Mouse (Mus musculus) urinary bladder, adult 2 months (tissue): ENCODE measurements around the gene Oit1. TPM values are rescaled to one million over a fixed set of nuclear protein-coding genes. Genes with fewer than 3 reads are reported as not detected.

ENCODE experiments used
- DNase-seq: peaks from one replicate; pipeline ENCODE4 v3.0.0; 2022; ENCODE audit warnings: low spot score
- polyA plus RNA-seq: library from polyadenylated mRNA; depleted of rRNA; stranded (reverse); fragments of >200 nt; gene quantifications from 2 replicates; pipeline ENCODE4 v1.2.3, GENCODE M21; 2012

Oit1 gene
- polyA plus RNA-seq, 1 experiment = 48.4 TPM

- DNase-seq = no peak
Measured at GRCm38 (mm10) chr14:8335947-8336346, 42.6 kb downstream of the Oit1 start.

GRCm38 (mm10) chr14:8334511-8334910, 44.0 kb downstream of the Oit1 start:
- DNase-seq = no peak

DNA sequence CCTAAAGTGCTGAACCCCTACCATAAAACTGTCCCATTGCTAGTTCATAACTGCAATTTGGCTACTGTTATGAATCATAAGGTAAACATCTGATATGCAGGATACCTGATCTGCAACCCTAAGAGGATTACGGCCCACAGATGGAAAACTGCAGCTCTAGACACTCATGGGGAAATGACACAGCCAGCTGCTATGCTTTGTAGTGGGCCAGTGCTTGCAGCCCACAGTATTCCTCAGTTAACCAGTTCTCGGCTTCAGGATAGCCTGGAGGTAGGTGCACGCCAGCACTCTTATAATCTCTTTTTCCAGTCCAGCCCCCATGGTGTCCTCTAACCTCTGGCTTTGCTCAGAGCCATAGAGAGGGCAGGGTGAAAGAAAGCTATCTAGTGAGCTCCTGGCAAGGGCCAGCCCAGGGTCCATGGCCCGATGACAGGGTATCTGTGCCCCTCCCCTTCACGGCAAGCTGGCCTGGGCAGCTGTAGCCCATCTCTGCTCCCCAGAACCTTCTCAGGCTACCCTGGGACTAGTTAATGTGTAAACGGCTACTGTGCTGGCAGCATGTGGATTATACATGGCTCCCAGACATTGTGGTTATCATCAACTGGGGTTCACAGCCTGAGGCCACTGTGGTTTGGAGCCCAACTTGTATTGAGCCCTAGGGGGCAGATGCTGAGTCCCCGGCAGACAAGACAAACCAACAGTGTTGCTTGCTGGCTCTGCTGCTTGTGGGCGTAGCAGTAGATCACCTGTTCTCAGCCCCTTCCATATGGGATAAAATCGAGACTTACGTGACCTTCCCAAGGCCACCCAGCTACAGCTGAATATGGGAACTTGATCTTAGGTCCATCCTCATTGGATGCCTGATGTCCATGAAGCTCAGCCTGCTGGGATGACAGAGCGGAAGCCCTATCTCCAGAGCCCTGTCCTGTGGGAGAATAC, 46.0 kb downstream of the Oit1 start:
- DNase-seq = no peak

- DNase-seq = no peak
Measured at GRCm38 (mm10) chr14:8331307-8331905, 47.1 kb downstream of the Oit1 start.

DNA sequence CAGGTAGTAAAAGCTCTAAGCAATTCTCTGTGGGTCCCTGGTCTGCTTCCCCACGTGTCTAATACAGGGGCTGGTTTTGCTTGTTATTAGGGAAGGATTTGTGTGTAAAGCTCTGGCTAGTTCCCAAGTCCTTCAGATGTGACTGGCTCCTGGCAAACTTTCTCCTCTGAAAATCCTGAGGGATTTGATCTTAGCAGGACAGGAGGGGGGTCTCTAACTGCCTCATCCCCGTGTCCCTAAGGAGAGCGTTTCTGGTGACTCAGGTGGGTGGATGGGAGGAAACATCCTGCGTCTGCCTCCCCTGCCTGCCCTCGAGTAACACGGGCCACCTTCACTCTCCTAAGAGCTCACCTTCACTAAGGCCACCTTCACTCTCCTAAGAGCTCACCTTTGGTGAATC, 48.2 kb downstream of the Oit1 start:
- DNase-seq = no peak

DNA sequence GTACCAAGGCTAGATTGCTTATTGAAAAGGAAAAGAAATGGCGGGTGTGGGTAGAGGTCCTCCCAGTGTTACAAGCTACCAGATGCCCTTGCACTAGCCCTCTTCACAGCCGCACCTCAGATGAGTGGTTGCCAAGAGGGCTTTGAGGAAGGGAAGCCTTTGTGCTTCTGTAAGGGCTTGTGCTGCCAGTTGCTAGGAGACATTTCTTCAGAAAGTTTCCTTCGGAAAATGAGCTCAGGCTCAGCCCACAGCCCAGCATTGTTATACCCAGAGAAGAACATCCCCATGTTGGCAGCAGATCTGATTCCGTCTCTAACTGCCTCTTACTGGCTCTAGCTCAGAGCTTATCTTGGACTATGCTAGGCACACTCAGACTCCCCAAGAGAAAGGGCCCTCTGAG, 49.0 kb downstream of the Oit1 start:
- no peak for DNase-seq

- no peak for DNase-seq
Measured at GRCm38 (mm10) chr14:8327371-8327770, 51.2 kb downstream of the Oit1 start.

DNA sequence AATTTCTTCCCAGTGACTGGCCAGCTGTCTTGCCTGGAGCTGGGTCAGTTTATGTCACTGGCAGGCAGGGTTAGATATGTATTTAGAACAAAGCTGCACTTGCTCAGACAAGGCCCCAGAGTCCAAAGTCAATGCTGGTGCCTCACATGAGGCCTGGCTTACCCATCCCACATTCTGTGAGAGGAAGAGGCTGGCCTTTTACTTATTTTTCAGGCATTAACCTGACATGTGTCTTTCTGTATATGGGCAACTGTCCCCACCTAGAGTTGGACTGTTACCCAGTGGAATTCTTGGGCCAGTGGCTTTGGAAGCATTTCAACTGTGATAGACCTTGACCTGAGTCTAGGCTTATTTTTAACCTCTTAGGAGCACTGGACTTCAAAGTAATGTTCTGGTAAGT, 51.6 kb downstream of the Oit1 start:
- no peak for DNase-seq

DNA sequence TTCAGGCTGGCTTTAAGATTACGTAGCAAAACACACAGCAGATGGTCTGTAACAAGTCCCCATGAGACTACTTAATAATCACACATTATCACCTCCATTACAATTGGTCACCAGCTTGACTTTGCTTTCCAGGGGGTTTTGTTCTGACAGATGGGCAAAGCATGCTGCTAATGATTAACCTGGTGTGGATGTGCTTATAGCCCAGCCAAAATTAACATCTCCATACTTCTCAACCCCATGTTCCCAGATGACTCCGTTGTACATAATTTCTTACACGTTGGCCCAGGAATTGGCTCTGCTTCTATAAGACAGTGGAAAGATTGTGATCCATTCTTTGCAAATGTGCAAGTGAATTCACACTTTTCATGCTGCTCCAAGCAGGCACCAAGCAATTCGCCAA, 52.8 kb downstream of the Oit1 start:
- no peak for DNase-seq

DNA sequence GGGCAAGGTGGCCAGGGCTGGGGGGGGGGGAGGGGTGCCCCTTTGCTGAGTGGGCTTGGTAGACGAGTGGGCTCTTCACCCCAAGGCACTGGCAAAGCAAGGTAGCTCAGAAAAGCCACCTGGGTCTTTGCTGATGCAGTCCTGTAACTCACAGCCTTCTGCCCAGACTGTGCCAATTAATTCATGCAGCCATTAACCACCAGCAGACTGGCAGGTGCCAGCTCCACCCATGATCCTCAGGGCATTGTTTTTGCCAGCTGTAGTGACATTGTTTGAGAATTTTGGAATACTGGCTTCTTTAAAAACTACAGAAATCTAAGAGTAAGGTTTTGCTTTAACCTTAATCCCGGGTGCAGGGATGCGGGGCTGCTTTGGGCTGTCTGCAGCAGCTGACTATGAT, 58.0 kb downstream of the Oit1 start:
- DNase-seq = no peak

DNA sequence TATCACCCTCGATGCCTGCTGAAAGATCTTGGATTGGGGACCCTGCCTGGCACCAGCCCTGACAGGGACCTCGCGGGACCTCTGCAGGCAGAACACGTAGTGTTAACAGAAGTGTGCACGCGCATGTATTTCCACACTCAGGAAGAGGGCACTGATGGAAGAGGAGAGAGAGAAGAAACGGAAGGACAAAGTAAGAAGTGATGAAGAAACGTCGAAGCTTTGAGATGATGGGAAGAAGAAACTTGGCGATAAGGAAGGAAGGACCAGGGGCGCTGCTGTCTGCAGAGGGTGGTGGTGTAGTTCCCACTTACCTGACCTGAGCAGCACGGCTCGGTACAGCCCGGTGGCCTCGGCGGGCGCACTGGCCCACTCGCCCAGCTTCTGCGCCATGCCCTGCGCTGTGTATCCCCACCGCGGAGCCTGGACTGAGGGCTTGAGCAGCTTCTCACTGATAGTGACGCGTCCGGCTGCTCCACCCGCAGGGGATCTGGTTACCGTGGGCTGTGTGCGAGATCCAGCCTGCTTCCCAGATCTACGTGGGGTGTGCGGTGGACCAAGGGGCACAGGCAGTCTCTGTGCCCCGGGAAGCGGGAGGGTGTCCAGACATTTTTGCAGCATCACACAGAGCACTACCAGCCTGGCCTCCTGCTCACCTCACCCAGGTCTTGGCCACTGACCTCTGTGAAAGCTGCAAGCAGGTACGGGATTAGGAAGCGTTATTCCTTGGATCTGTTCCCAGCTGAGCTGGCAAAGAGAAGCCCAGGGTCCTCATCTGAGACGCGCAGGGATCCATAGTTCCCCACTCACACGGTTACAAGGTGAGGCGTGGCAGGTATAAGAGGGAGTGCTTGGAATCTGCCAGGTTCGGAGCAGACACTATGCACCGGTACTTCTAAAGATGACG, 61.1 kb downstream of the Oit1 start, which contains the start of gene Fam107a:
Gene Fam107a (minus strand): TSS at position 830 of the 904 bp plus-strand sequence.
- no peak for DNase-seq

- DNase-seq = no peak
Measured at GRCm38 (mm10) chr14:8316366-8317193, 62.0 kb downstream of the Oit1 start.

- DNase-seq = no peak
Measured at GRCm38 (mm10) chr14:8315169-8315568, 63.4 kb downstream of the Oit1 start.

- DNase-seq = no peak
Measured at GRCm38 (mm10) chr14:8314536-8314935, 64.0 kb downstream of the Oit1 start.

- no peak for DNase-seq
Measured at GRCm38 (mm10) chr14:8313877-8314276, 64.7 kb downstream of the Oit1 start.

DNA sequence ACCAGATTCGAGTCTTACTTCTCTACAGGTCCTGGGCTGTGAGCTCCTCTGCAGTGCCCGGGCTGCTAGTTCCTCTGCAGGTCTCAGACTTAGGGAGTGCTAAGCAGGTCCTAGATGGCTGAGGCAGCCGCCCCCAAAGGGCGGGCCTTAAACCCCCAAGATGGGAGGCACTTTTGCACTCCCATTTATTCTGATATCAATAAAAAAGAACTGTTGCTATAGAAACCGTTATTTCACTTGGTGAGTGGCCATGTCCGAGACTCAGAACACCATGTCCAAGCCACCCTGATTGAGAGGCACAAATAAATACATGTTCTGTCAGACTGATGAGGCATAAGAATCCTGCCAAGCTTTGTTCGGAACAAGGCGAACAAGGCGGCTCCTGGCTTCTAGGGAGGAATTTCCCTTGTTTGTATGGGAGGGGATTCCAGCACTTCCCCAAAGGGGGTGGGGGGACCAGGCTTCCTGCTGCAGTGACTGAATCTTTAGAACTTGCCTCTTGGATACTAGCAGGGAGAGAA, 68.9 kb downstream of the Oit1 start:
- no peak for DNase-seq

- no peak for DNase-seq
Measured at GRCm38 (mm10) chr14:8308650-8309049, 69.9 kb downstream of the Oit1 start.

DNA sequence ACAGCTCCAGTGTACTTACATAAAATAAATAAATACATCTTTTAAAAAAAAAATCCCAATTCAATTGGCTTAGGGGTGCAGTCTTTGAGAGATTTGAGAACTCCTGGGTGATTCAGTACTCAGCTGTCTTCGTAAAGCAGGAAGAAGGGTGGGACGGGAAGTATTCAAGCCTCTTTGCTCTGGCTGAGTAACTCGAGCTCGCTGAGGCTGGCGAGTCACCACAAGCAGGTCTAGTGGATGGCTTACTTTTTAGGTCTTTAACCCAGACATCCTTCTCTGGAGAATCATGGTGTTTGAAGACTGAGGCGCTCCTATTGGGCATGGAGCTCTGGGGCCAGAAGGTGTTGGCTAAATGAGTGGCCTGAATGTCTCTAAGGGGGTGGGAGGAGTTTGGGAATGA, 71.7 kb downstream of the Oit1 start:
- DNase-seq = no peak

GRCm38 (mm10) chr14:8305014-8305413, 73.5 kb downstream of the Oit1 start:
- DNase-seq = no peak

DNA sequence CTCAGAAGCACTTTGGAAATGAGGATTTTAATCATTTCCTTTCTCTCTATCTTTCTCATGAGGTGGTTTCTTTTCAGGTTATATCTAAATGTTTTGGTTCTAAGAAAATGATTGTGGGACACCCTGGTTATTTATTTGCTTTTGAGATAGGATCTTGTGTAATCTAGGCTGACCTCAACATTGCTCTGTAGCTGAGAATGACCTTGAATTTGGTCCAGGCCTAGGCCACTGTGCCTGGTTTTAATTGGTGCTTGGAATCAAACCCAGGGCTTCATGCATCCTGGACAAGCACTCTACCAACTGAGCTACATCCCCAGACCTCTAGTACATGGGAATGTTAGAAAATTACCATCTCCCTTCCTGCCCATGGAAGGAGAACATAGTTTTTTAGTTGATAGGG, 74.5 kb downstream of the Oit1 start:
- DNase-seq = no peak

DNA sequence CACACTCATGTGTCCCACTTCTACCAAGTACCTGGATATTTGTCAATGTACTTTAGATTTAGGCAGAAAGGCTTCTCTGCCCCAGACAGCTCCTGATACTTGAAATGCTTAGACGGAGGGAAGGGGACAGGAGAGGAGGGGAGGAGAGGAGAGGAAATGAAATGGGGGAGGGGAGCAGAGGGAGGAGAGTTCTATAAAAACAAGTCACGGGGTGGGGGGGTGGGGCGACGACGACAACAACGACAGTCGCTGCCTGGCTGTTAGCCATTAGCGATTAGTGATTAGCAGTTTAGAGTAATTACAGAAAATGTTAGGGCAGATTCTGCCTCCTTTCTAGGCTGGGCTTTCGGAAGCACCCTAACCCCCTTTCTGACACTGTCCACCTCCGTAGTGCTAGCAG, 75.9 kb downstream of the Oit1 start:
- DNase-seq = no peak
